In the genomic region with DNA sequence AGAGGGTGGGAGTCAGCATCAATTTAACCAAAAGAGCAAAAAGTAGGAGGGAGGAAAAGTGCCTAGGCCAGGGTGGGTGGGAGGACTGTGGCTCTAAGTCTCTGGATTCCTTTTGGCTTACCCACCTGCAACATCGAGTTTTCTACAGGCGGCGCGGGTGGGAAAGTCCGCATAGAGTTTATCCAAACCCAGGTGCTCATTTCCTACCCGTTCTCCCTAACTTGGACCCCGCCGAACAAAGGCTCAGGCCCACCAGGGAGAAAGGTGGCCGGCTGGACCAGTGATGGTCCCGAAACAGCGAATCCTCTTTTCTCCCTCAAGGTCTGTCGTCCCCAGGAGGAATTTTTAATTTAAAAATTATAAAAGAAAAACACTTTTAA, we compare ENCODE assay signal across 9 mouse cellular contexts. TPM values are rescaled to one million over a fixed set of nuclear protein-coding genes. Genes with fewer than 3 reads are reported as not detected.
A peak's percentile ranks its signal among the peaks of the same experiment; 100 is the strongest.
DNase-seq lines count a peak whose midpoint lies in the region; ATAC-seq lines count a peak whose summit lies in the region.
"Had no signal": no experiment of that assay in that cellular context is flagged by ENCODE, and none has a peak within 500 bp of the region (broad histone marks: within the 10 kb centered on the region; RNA-seq: fewer than 3 reads in every experiment).

No protein-coding gene starts in this region.

- H3K4me2 ChIP-seq in kidney, embryonic 14.5 days (replicated peaks; ENCODE audit: low read depth, low read length): peak overlapping the region; percentile 79
- H3K4me2 ChIP-seq in embryonic facial prominence, embryonic 11.5 days (ENCODE audit: low read depth, low read length): peak overlapping the region; percentile 55
- peak overlapping the region; percentile 58 for H3K4me2 ChIP-seq in hindbrain, embryonic 12.5 days (replicated peaks)
- peak overlapping the region; percentile 67 for H3K4me2 ChIP-seq in midbrain, embryonic 11.5 days

- under 1% methylated on average over 12 of the region's 12 CpGs for WGBS in kidney, embryonic 14.5 days
- WGBS in embryonic facial prominence, embryonic 11.5 days: 0% methylated on average over 12 of the region's 12 CpGs
- WGBS in hindbrain, embryonic 12.5 days: under 1% methylated on average over 12 of the region's 12 CpGs
- under 1% methylated on average over 12 of the region's 12 CpGs for WGBS in midbrain, embryonic 11.5 days

- peaks cover 81% of the 10 kb centered on the region for H3K27me3 ChIP-seq in kidney, embryonic 14.5 days (ENCODE audit: control insufficient read depth, insufficient read depth, low read length)
- H3K27me3 ChIP-seq in embryonic facial prominence, embryonic 11.5 days (ENCODE audit: control insufficient read depth, insufficient read depth, low read length): peaks cover 45% of the 10 kb centered on the region
- peaks cover 92% of the 10 kb centered on the region for H3K27me3 ChIP-seq in hindbrain, embryonic 12.5 days
- H3K27me3 ChIP-seq in midbrain, embryonic 11.5 days (ENCODE audit: control insufficient read depth, insufficient read depth, low read length): peaks cover 82% of the 10 kb centered on the region

- H3K9ac ChIP-seq in kidney, embryonic 14.5 days (ENCODE audit: low read depth, low read length): no peak overlapping the region
- H3K9ac ChIP-seq in embryonic facial prominence, embryonic 11.5 days (replicated peaks; ENCODE audit: low read length): peak overlapping the region; percentile 46
- H3K9ac ChIP-seq in hindbrain, embryonic 12.5 days: no peak overlapping the region
- peak overlapping the region; percentile 54 for H3K9ac ChIP-seq in midbrain, embryonic 11.5 days (ENCODE audit: low read length)

- no peak overlapping the region for H3K27ac ChIP-seq in kidney, embryonic 14.5 days (ENCODE audit: low read depth, low read length)
- H3K27ac ChIP-seq in embryonic facial prominence, embryonic 11.5 days (replicated peaks; ENCODE audit: low read depth, low read length): no peak overlapping the region
- no peak overlapping the region for H3K27ac ChIP-seq in hindbrain, embryonic 12.5 days
- H3K27ac ChIP-seq in midbrain, embryonic 11.5 days (ENCODE audit: low read depth, low read length): no peak overlapping the region

- H3K9me3 ChIP-seq in kidney, embryonic 14.5 days (ENCODE audit: control insufficient read depth, low read length): no peaks in the 10 kb centered on the region
- no peaks in the 10 kb centered on the region for H3K9me3 ChIP-seq in embryonic facial prominence, embryonic 11.5 days (replicated peaks; ENCODE audit: control insufficient read depth, low read length)
- H3K9me3 ChIP-seq in hindbrain, embryonic 12.5 days (replicated peaks): no peaks in the 10 kb centered on the region
- H3K9me3 ChIP-seq in midbrain, embryonic 11.5 days (ENCODE audit: control insufficient read depth, low read length): no peaks in the 10 kb centered on the region

- no peaks in the 10 kb centered on the region for H3K36me3 ChIP-seq in kidney, embryonic 14.5 days (ENCODE audit: control insufficient read depth, insufficient read depth, low read length)
- H3K36me3 ChIP-seq in embryonic facial prominence, embryonic 11.5 days (replicated peaks; ENCODE audit: control insufficient read depth, insufficient read depth, low read depth, low read length): no peaks in the 10 kb centered on the region
- no peaks in the 10 kb centered on the region for H3K36me3 ChIP-seq in hindbrain, embryonic 12.5 days
- no peaks in the 10 kb centered on the region for H3K36me3 ChIP-seq in midbrain, embryonic 11.5 days (ENCODE audit: control insufficient read depth, insufficient read depth, low read length)

- ATAC-seq in kidney, embryonic 14.5 days (ENCODE audit: low FRiP score, low TSS enrichment): no peak
- ATAC-seq in embryonic facial prominence, embryonic 11.5 days (replicated peaks; ENCODE audit: insufficient number of reproducible peaks, low FRiP score, low TSS enrichment, low read depth): no peak
- ATAC-seq in hindbrain, embryonic 12.5 days (ENCODE audit: low FRiP score): 0 out of 2 replicates have a peak, but pooled peaks have one; percentile 9
- ATAC-seq in midbrain, embryonic 11.5 days (ENCODE audit: low FRiP score): peak; percentile 10; the same call in 1 of the 2 replicates
- no peak for ATAC-seq in granulocyte monocyte progenitor cell, adult 5-6 weeks (replicated peaks; ENCODE audit: poor library complexity, severe bottlenecking)

- peaks cover 27% of the 10 kb centered on the region for H3K4me1 ChIP-seq in kidney, embryonic 14.5 days (ENCODE audit: control insufficient read depth, insufficient read depth, low read length)
- H3K4me1 ChIP-seq in embryonic facial prominence, embryonic 11.5 days (ENCODE audit: control insufficient read depth, insufficient read depth, low read length): peaks cover 6% of the 10 kb centered on the region
- peaks cover 26% of the 10 kb centered on the region for H3K4me1 ChIP-seq in hindbrain, embryonic 12.5 days
- peaks cover 22% of the 10 kb centered on the region for H3K4me1 ChIP-seq in midbrain, embryonic 11.5 days (ENCODE audit: control insufficient read depth, insufficient read depth, low read length)

- DNase-seq in kidney, adult 8-10 months: no peak
- DNase-seq in embryonic facial prominence, embryonic 11.5 days (ENCODE audit: low spot score): no peak
- peak; percentile 98 for DNase-seq in midbrain, embryonic 11.5 days (ENCODE audit: low spot score, missing footprints)
- DNase-seq in left cerebral cortex, adult 11 months (ENCODE audit: low spot score): no peak
- no peak for DNase-seq in lung, postnatal 10 days

- H3K4me3 ChIP-seq in kidney, embryonic 14.5 days (ENCODE audit: low read length): peak overlapping the region; percentile 47
- H3K4me3 ChIP-seq in embryonic facial prominence, embryonic 11.5 days (ENCODE audit: low read depth, low read length): peak overlapping the region; percentile 24
- peak overlapping the region; percentile 34 for H3K4me3 ChIP-seq in hindbrain, embryonic 12.5 days
- peak overlapping the region; percentile 39 for H3K4me3 ChIP-seq in midbrain, embryonic 11.5 days (ENCODE audit: low read depth, low read length)

RNA-seq across cellular contexts. Expression of a gene that starts 1.9 kb away (rescaled TPM):
- polyA plus RNA-seq in kidney, embryonic 14.5 days (2014; fragmentation: Nextera tagmentation; extraction: Ambion mirVana): not detected in 2 replicates
- 23.3 and 30.6 TPM in 2 replicates for polyA plus RNA-seq in embryonic facial prominence, embryonic 11.5 days (2014; fragmentation: Nextera tagmentation; extraction: Ambion mirVana)
- 16.7 and 20.0 TPM in 2 replicates for polyA plus RNA-seq in hindbrain, embryonic 12.5 days (2016; fragmentation: Nextera tagmentation; extraction: Ambion mirVana)
- polyA plus RNA-seq in midbrain, embryonic 11.5 days (2014; fragmentation: Nextera tagmentation; extraction: Ambion mirVana): 5.2 and 7.1 TPM in 2 replicates
- total RNA-seq in granulocyte monocyte progenitor cell, adult 5-6 weeks (2014; fragmentation: Nextera tagmentation): not detected in 2 replicates
- not detected in 2 replicates for total RNA-seq in granulocyte monocyte progenitor cell, adult 5-6 weeks (2017)
- total RNA-seq: heart, adult 18-20 months had no signal

RNA-seq across cellular contexts. Expression of a gene that starts 28.3 kb away (rescaled TPM):
- 189 and 190 TPM in 2 replicates for polyA plus RNA-seq in kidney, embryonic 14.5 days (2014; fragmentation: Nextera tagmentation; extraction: Ambion mirVana)
- 174 and 187 TPM in 2 replicates for polyA plus RNA-seq in embryonic facial prominence, embryonic 11.5 days (2014; fragmentation: Nextera tagmentation; extraction: Ambion mirVana)
- polyA plus RNA-seq in hindbrain, embryonic 12.5 days (2016; fragmentation: Nextera tagmentation; extraction: Ambion mirVana): 118 and 123 TPM in 2 replicates
- polyA plus RNA-seq in midbrain, embryonic 11.5 days (2014; fragmentation: Nextera tagmentation; extraction: Ambion mirVana): 141 and 149 TPM in 2 replicates
- total RNA-seq in granulocyte monocyte progenitor cell, adult 5-6 weeks (2014; fragmentation: Nextera tagmentation): 79.9 and 109 TPM in 2 replicates
- total RNA-seq in granulocyte monocyte progenitor cell, adult 5-6 weeks (2017): 67.4 and 84.7 TPM in 2 replicates

Comparison
In these comparisons a context has a peak if more than half of its experiments do, and no peak if none do; other contexts are left out.
1. ATAC-seq: peak in hindbrain, embryonic 12.5 days (single experiment) and midbrain, embryonic 11.5 days (single experiment); none in kidney, embryonic 14.5 days (single experiment), embryonic facial prominence, embryonic 11.5 days (single experiment) and granulocyte monocyte progenitor cell, adult 5-6 weeks (single experiment).
2. H3K9ac ChIP-seq: peak in embryonic facial prominence, embryonic 11.5 days (single experiment) and midbrain, embryonic 11.5 days (single experiment); none in kidney, embryonic 14.5 days (single experiment) and hindbrain, embryonic 12.5 days (single experiment).
3. Peak in every context shown above with its lines, with median percentiles within 50 percentile points of each other: H3K4me2 ChIP-seq and H3K4me3 ChIP-seq.